ENCODE assay signal across 25 mouse cellular contexts in the genomic region with DNA sequence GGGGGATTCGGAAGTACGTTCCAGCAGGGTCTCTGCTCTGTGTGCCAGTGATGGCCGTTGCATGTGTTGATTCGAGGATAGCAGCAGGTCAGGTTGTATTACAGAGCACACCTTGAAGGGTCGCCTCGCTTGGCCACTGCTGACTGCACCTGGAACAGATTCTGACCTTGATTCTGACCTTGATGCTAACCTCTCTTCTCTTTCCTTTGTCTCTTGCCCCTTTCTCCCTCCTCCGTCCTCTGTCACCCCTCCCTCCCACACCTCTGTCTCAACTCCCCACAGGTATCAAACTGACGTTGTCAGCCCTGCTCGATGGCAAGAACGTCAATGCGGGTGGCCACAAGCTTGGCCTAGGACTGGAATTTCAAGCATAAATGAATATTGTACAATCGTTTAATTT.
"Had no signal": no experiment of that assay in that cellular context is flagged by ENCODE, and none has a peak within 500 bp of the region (broad histone marks: within the 10 kb centered on the region; RNA-seq: fewer than 3 reads in every experiment).

No protein-coding gene starts in this region.

- H3K27me3 ChIP-seq: heart, embryonic 12.5 days; hindbrain, embryonic 12.5 days; kidney, embryonic 15.5 days; limb, embryonic 12.5 days; liver, embryonic 13.5 days had no signal

- H3K4me1 ChIP-seq: hindbrain, embryonic 10.5 days; hindbrain, embryonic 12.5 days; kidney, embryonic 15.5 days; limb, embryonic 10.5 days; limb, embryonic 12.5 days had no signal

- H3K9me3 ChIP-seq: heart, embryonic 10.5 days; heart, embryonic 12.5 days; hindbrain, embryonic 10.5 days; hindbrain, embryonic 12.5 days; kidney, embryonic 15.5 days; limb, embryonic 10.5 days; limb, embryonic 12.5 days; liver, embryonic 13.5 days had no signal

- DNase-seq: gastrocnemius, adult 2 months; gastrocnemius, postnatal 10 days; gastrocnemius, postnatal 25 days; heart, adult 18-20 months; heart, postnatal 10 days; heart, postnatal 4 days; kidney, adult 11 months; kidney, adult 2 months; kidney, adult 9 months; kidney, postnatal 14 days; kidney, postnatal 36 days; layer of hippocampus, adult 9-11 months; layer of hippocampus, postnatal 36 days; liver; liver, embryonic 13.5 days had no signal

- ATAC-seq: hindbrain, embryonic 16.5 days; inflammation-experienced regulatory T-cells, adult 6 months; intestine, embryonic 16.5 days had no signal

- H3K4me3 ChIP-seq: gastrocnemius, adult 2 months; heart, embryonic 10.5 days; heart, embryonic 12.5 days; hindbrain, embryonic 10.5 days; hindbrain, embryonic 12.5 days; kidney, embryonic 15.5 days; limb, embryonic 10.5 days; limb, embryonic 12.5 days; liver, embryonic 13.5 days had no signal
